Mouse (Mus musculus) ES-Bruce4 (cell line): ENCODE data around the gene Ccnd1. TPM values are rescaled to one million over a fixed set of nuclear protein-coding genes. Genes with fewer than 3 reads are reported as not detected.

Source experiments
- H3K27ac ChIP-seq: 2 replicates; pipeline ENCODE4 v1.5.1; 2012; ENCODE audit warnings: low read length, inconsistent platforms; ENCODE audit not compliant: insufficient read depth
- H3K27me3 ChIP-seq: 2 replicates; pipeline ENCODE4 v1.6.1; 2012; ENCODE audit warnings: mild to moderate bottlenecking, low read length, inconsistent platforms; ENCODE audit not compliant: control insufficient read depth, poor library complexity, insufficient read depth, severe bottlenecking
- H3K36me3 ChIP-seq: 2 replicates; pipeline ENCODE4 v1.6.1; 2012; ENCODE audit warnings: inconsistent platforms, mild to moderate bottlenecking, low read length, moderate library complexity; ENCODE audit not compliant: control insufficient read depth, poor library complexity, insufficient read depth, severe bottlenecking
- H3K4me1 ChIP-seq: one replicate; pipeline ENCODE4 v1.8.1; 2011; ENCODE audit warnings: low read length; ENCODE audit not compliant: control insufficient read depth, insufficient read depth
- H3K4me3 ChIP-seq: 2 replicates; pipeline ENCODE4 v1.5.1; 2011; ENCODE audit warnings: low read depth, mild to moderate bottlenecking, low read length
- H3K9ac ChIP-seq: 2 replicates; pipeline ENCODE4 v1.6.1; 2012; ENCODE audit warnings: low read depth, mild to moderate bottlenecking, inconsistent platforms; ENCODE audit not compliant: poor library complexity, severe bottlenecking
- H3K9me3 ChIP-seq: replicated peaks from 2 replicates; pipeline ENCODE4 v1.6.1; 2012; ENCODE audit warnings: mild to moderate bottlenecking, low read length, inconsistent platforms; ENCODE audit not compliant: control insufficient read depth, poor library complexity, insufficient read depth, severe bottlenecking
- CTCF ChIP-seq: IDR thresholded peaks from one replicate; pipeline ENCODE4 v1.8.1; 2011; ENCODE audit warnings: low read depth, low read length
- EP300 ChIP-seq: IDR thresholded peaks from 2 replicates; pipeline ENCODE4 v1.6.1; 2011; ENCODE audit warnings: low read depth, low read length; ENCODE audit not compliant: insufficient read depth
- POLR2A ChIP-seq: IDR thresholded peaks from one replicate; pipeline ENCODE4 v1.8.1; 2011; ENCODE audit warnings: low read length; ENCODE audit not compliant: insufficient read depth
- polyA plus RNA-seq: library from polyadenylated mRNA; stranded (reverse); fragments of >200 nt; gene quantifications from 2 replicates; pipeline ENCODE4 v1.2.4, GENCODE M21; 2011; ENCODE audit warnings: low read depth; ENCODE audit not compliant: missing spikeins, insufficient read depth, insufficient read length

Ccnd1 gene
- polyA plus RNA-seq, 1 experiment, result 36.5 TPM

DNA sequence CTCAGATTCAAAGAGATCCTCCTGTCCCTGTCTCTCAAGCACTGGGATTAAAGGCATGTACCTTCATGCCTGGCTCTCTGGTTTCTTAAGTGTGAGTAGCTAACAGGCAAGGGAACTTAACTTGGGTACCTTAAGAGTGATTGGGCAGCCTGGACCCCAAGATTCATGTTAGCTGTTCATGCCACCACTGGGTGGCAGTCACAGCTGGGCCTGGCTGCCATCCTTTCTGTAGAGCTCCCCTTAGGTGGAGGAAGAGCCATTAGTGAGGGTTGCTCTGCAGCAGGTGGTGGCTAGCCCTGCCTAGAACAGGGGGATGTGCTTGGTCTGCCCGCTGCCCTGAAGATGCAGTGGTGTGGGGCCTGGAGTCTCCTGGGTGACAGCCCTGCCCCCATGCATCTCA is 20.9 kb downstream of the Ccnd1 start:
- no peaks in the 10 kb centered on the region for H3K36me3 ChIP-seq
- H3K4me3 ChIP-seq, result no peak overlapping the region
- no peaks in the 10 kb centered on the region for H3K27me3 ChIP-seq
- H3K4me1 ChIP-seq, result no peaks in the 10 kb centered on the region
- H3K9ac ChIP-seq, result no peak overlapping the region
- H3K9me3 ChIP-seq, result no peaks in the 10 kb centered on the region
- no peak overlapping the region for H3K27ac ChIP-seq
- no peak for TF ChIP-seq EP300
- peak; percentile 13 for TF ChIP-seq CTCF

DNA sequence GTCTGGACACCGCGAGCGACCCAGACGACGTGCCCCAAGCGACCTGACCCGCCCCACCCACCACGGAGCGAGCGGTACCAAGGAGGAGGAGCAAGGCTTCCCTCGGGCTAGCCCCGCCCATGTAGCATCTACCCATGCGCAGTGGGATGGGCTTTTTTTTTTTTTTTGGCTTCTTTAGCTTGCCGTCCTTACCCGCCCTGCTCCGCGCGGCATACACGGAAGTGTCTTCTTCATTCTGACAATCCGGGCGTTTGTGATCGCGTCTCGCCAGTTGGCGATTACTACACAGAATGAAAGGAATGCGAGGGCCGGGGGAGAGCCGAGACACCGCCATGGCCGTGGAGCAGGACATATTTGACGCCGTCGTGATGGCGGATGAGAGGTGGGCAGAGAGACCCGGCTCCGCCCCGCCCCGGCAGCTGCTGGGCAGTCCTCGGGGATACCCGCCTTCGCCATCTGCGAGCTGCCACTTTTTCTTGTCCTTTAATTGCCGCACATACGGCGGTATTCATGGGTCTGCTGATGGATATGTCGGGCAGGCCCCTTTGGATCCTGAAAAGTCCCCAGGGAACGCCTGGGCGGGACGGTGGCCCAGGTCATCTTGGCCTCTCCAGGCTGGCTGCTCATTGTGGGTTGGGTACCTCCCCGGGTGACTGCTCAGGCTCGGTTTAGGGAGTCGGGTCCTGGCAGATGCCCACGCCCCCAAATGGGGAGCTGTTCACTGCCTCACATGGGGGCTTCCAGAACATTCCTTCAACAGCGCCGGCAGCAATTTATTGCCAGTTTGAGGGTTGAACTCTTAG is 24.6 kb downstream of the Ccnd1 start, which contains the start of gene LTO1:
LTO1 (plus strand) TSS at position 153 of the 803 bp plus-strand sequence.
- Histone ChIP-seq H3K4me1 (no peaks in the 10 kb centered on the region), H3K27me3 (no peaks in the 10 kb centered on the region), H3K36me3 (no peaks in the 10 kb centered on the region), H3K4me3 (peak within 1 kb of the TSS; percentile 88), H3K9me3 (no peaks in the 10 kb centered on the region), H3K9ac (peak within 1 kb of the TSS; percentile 61), H3K27ac (no peak within 1 kb of the TSS)
- TF ChIP-seq POLR2A (peak; percentile 43), EP300 (no peak), CTCF (no peak)

DNA sequence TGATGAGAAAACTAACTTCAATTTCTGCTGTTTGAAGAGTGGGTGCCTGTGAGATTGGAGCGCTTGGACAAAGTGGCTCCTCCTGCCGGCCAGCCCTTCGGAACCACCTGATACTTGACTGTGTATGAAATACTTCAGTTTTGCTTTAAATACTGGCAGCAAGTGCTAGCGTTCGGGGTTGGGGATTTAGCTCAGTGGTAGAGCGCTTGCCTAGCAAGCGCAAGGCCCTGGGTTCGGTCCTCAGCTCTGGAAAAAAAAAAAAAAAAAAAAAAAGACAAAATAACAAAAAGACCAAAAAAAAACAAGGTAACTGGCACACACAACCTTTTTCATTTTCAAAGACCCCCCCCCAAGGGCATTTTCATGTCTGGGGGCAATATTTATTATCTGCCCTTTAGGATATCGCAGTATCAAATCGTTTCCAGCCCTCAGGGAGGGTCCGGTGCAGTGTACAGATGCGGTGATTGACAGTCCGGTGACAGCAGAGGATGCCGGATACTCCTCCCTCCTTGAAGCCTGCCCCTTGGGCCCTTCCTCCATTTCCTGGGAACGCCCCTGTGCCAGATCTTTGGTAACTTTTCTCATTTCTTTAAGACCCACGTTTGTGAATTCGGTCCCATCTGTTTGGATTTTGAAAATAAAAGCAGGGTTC is 25.3 kb downstream of the Ccnd1 start:
- H3K9ac ChIP-seq, result peak overlapping the region; percentile 61; the same call in 1 of the 2 replicates
- H3K27me3 ChIP-seq, result no peaks in the 10 kb centered on the region
- TF ChIP-seq POLR2A (no peak), EP300 (no peak), CTCF (no peak)
- H3K4me1 ChIP-seq, result no peaks in the 10 kb centered on the region
- H3K9me3 ChIP-seq, result no peaks in the 10 kb centered on the region
- no peaks in the 10 kb centered on the region for H3K36me3 ChIP-seq
- peak overlapping the region; percentile 68 for H3K4me3 ChIP-seq
- H3K27ac ChIP-seq, result no peak overlapping the region

DNA sequence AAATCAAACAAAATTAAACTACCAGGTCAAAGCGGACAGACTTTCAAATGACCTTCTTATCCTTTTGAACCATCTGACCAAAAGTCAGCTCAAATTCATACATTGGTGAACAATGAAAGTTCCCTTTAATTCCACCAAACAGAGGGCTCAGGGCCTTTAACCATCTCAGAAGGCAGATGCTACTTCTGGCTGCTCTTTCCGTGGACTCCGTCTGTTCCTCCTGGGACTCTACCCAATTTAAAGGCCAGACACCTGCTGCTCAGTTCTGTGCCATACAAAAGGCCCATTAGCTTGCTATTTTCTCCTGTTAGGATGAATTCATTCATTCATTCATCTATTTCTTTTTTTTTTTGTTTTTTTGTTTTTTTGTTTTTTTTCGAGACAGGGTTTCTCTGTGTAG is 26.8 kb downstream of the Ccnd1 start:
- TF ChIP-seq POLR2A (no peak), EP300 (no peak), CTCF (no peak)

DNA sequence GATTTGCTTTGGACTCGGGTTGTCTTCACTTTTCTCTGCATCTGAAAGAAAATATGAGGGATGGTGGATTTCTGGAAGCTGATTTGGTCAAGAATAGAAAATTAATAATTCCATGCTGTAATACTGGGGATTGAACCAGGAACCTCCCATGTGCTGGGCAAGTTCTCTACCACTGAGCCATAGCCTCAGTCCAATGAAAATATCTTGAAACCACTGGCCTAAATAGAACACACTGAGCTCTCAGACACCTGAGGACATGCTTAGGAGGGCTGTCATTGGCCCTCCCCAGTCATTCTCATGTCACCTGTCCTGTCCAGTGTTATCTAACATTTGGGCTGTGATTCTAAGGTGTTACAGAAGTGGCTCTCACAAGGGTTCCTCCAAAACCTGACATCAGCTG is 28.6 kb downstream of the Ccnd1 start:
- Histone ChIP-seq H3K4me3 (no peak overlapping the region), H3K27ac (no peak overlapping the region), H3K36me3 (no peaks in the 10 kb centered on the region), H3K4me1 (peaks cover 3% of the 10 kb centered on the region), H3K9ac (no peak overlapping the region), H3K27me3 (no peaks in the 10 kb centered on the region), H3K9me3 (no peaks in the 10 kb centered on the region)
- TF ChIP-seq POLR2A (no peak), CTCF (no peak), EP300 (no peak)

More for the DNA sequence above, 26.8 kb downstream of the Ccnd1 start:
- Histone ChIP-seq H3K36me3 (no peaks in the 10 kb centered on the region), H3K9me3 (no peaks in the 10 kb centered on the region), H3K4me1 (peaks cover 3% of the 10 kb centered on the region), H3K27ac (no peak overlapping the region), H3K4me3 (no peak overlapping the region), H3K9ac (no peak overlapping the region), H3K27me3 (no peaks in the 10 kb centered on the region)

DNA sequence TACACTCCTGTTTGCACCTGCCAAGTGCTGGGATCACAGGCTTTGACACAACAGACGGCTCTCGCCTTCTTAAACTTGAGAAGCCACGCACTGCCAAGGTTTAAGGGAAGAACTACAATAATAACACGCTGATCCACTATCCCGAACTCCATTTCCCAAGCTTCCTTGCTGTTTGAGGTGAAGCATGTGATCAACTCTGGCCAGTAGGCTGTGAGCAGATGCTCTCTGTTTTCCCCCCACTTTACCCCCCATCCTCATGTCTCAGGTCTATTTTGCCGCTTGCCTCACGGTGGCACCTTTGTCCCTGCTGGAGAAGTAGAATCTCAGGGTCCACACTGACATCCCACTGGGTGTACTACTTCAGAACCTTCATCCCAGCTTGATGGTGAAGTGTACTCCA is 31.0 kb downstream of the Ccnd1 start:
- H3K36me3 ChIP-seq, result no peaks in the 10 kb centered on the region
- TF ChIP-seq CTCF (peak; percentile 21), POLR2A (no peak)
- H3K4me3 ChIP-seq, result peak overlapping the region; percentile 57
- no peaks in the 10 kb centered on the region for H3K9me3 ChIP-seq
- peaks cover 3% of the 10 kb centered on the region for H3K4me1 ChIP-seq
- H3K9ac ChIP-seq, result no peak overlapping the region
- H3K27ac ChIP-seq, result no peak overlapping the region
- no peaks in the 10 kb centered on the region for H3K27me3 ChIP-seq
